8 mouse cellular contexts compared by ENCODE assay signal in genomic region chr2:173586118-173586968, GRCm38 (mm10). TPM values are rescaled to one million over a fixed set of nuclear protein-coding genes. Genes with fewer than 3 reads are reported as not detected.
DNase-seq lines count a peak whose midpoint lies in the region; ATAC-seq lines count a peak whose summit lies in the region.

No protein-coding gene starts in this region.

- peaks cover 6% of the 10 kb centered on the region; the same call in 1 of the 2 replicates for H3K4me1 ChIP-seq in embryonic facial prominence, embryonic 14.5 days (ENCODE audit: control insufficient read depth, insufficient read depth, low read length)
- H3K4me1 ChIP-seq in heart, embryonic 12.5 days (replicated peaks), result no peaks in the 10 kb centered on the region
- H3K4me1 ChIP-seq in kidney, embryonic 15.5 days, result peaks cover 20% of the 10 kb centered on the region
- peaks cover 14% of the 10 kb centered on the region for H3K4me1 ChIP-seq in neural tube, embryonic 13.5 days (replicated peaks)

- peak; percentile 85 to 88 for DNase-seq in B cell, adult 2 months
- DNase-seq in adrenal gland, postnatal 36 days, result peak; percentile 86 to 90
- DNase-seq in embryonic facial prominence, embryonic 14.5 days (ENCODE audit: low spot score), result peak; percentile 54
- peak; percentile 54 to 66 for DNase-seq in lung, adult 18-20 months
- DNase-seq in testis, postnatal 14 days (ENCODE audit: low spot score), result peak; percentile 80

- peak overlapping the region; percentile 45 for H3K4me3 ChIP-seq in embryonic facial prominence, embryonic 14.5 days (ENCODE audit: low read depth, low read length)
- H3K4me3 ChIP-seq in heart, embryonic 12.5 days, result peak overlapping the region; percentile 46
- H3K4me3 ChIP-seq in kidney, embryonic 15.5 days (replicated peaks), result peak overlapping the region; percentile 47
- peak overlapping the region; percentile 44 for H3K4me3 ChIP-seq in neural tube, embryonic 13.5 days

- peak; percentile 56; the same call in 1 of the 2 replicates for ATAC-seq in embryonic facial prominence, embryonic 14.5 days (ENCODE audit: low read depth)
- ATAC-seq in heart, embryonic 12.5 days (ENCODE audit: insufficient number of reproducible peaks, low FRiP score), result no peak
- 0 out of 2 replicates have a peak, but pooled peaks have one; percentile 54 for ATAC-seq in kidney, embryonic 15.5 days (replicated peaks; ENCODE audit: low FRiP score)
- ATAC-seq in neural tube, embryonic 13.5 days (ENCODE audit: low read depth), result no peak; the same call in 1 of the 2 replicates

- peaks cover 7% of the 10 kb centered on the region; the same call in 1 of the 2 replicates for H3K9me3 ChIP-seq in embryonic facial prominence, embryonic 14.5 days (ENCODE audit: control insufficient read depth, low read length)
- H3K9me3 ChIP-seq in heart, embryonic 12.5 days (replicated peaks), result 0 out of 2 replicates have a peak, but pooled peaks cover 5% of the 10 kb centered on the region
- no peaks in the 10 kb centered on the region for H3K9me3 ChIP-seq in kidney, embryonic 15.5 days (replicated peaks)
- H3K9me3 ChIP-seq in neural tube, embryonic 13.5 days, result no peaks in the 10 kb centered on the region; the same call in 1 of the 2 replicates

- peak overlapping the region; percentile 53 for H3K9ac ChIP-seq in embryonic facial prominence, embryonic 14.5 days (ENCODE audit: low read depth, low read length)
- peak overlapping the region; percentile 54 for H3K9ac ChIP-seq in heart, embryonic 12.5 days
- H3K9ac ChIP-seq in kidney, embryonic 15.5 days, result peak overlapping the region; percentile 35
- peak overlapping the region; percentile 70 for H3K9ac ChIP-seq in neural tube, embryonic 13.5 days

- H3K27ac ChIP-seq in embryonic facial prominence, embryonic 14.5 days (replicated peaks; ENCODE audit: low read depth, low read length), result peak overlapping the region; percentile 71
- no peak overlapping the region for H3K27ac ChIP-seq in heart, embryonic 12.5 days (ENCODE audit: poor library complexity, severe bottlenecking)
- no peak overlapping the region for H3K27ac ChIP-seq in kidney, embryonic 15.5 days
- H3K27ac ChIP-seq in neural tube, embryonic 13.5 days (replicated peaks), result peak overlapping the region; percentile 70

- peak overlapping the region; percentile 87 for H3K4me2 ChIP-seq in embryonic facial prominence, embryonic 14.5 days (ENCODE audit: low read depth, low read length)
- H3K4me2 ChIP-seq in heart, embryonic 12.5 days, result peak overlapping the region; percentile 81
- peak overlapping the region; percentile 83 for H3K4me2 ChIP-seq in kidney, embryonic 15.5 days
- H3K4me2 ChIP-seq in neural tube, embryonic 13.5 days, result peak overlapping the region; percentile 81

- 1% methylated on average over 68 of the region's 68 CpGs for WGBS in embryonic facial prominence, embryonic 14.5 days
- under 1% methylated on average over 68 of the region's 68 CpGs for WGBS in heart, embryonic 12.5 days
- under 1% methylated on average over 68 of the region's 68 CpGs for WGBS in kidney, embryonic 15.5 days
- WGBS in neural tube, embryonic 13.5 days, result under 1% methylated on average over 68 of the region's 68 CpGs

- peaks cover 32% of the 10 kb centered on the region for H3K27me3 ChIP-seq in embryonic facial prominence, embryonic 14.5 days (replicated peaks; ENCODE audit: control insufficient read depth, insufficient read depth, low read length)
- H3K27me3 ChIP-seq in heart, embryonic 12.5 days (replicated peaks), result peaks cover 23% of the 10 kb centered on the region
- peaks cover 37% of the 10 kb centered on the region for H3K27me3 ChIP-seq in kidney, embryonic 15.5 days
- peaks cover 16% of the 10 kb centered on the region for H3K27me3 ChIP-seq in neural tube, embryonic 13.5 days

- H3K36me3 ChIP-seq in embryonic facial prominence, embryonic 14.5 days (ENCODE audit: control insufficient read depth, insufficient read depth, low read length), result peaks cover 24% of the 10 kb centered on the region
- peaks cover 18% of the 10 kb centered on the region; the same call in 1 of the 2 replicates for H3K36me3 ChIP-seq in heart, embryonic 12.5 days
- H3K36me3 ChIP-seq in kidney, embryonic 15.5 days, result peaks cover 20% of the 10 kb centered on the region; the same call in 1 of the 2 replicates
- H3K36me3 ChIP-seq in neural tube, embryonic 13.5 days, result no peaks in the 10 kb centered on the region

RNA-seq across cellular contexts. Expression of gene Ankrd60, which starts 8.2 kb away (rescaled TPM):
- not detected for total RNA-seq in adrenal gland, postnatal 36 days (2021)
- polyA plus RNA-seq in embryonic facial prominence, embryonic 14.5 days (2014; fragmentation: Nextera tagmentation; extraction: Ambion mirVana), result not detected in 2 replicates
- not detected in 2 replicates for polyA plus RNA-seq in heart, embryonic 12.5 days (2016; fragmentation: Nextera tagmentation; extraction: Ambion mirVana)
- not detected in 2 replicates for polyA plus RNA-seq in kidney, embryonic 15.5 days (2015; fragmentation: Nextera tagmentation; extraction: Ambion mirVana)
- not detected in 2 replicates for polyA plus RNA-seq in neural tube, embryonic 13.5 days (2015; fragmentation: Nextera tagmentation; extraction: Ambion mirVana)

Comparison
In these comparisons a context has a peak if more than half of its experiments do, and no peak if none do; other contexts are left out.
1. ATAC-seq: peak in embryonic facial prominence, embryonic 14.5 days (single experiment) and kidney, embryonic 15.5 days (single experiment); none in heart, embryonic 12.5 days (single experiment) and neural tube, embryonic 13.5 days (single experiment).
2. H3K27ac ChIP-seq: peak in embryonic facial prominence, embryonic 14.5 days (single experiment) and neural tube, embryonic 13.5 days (single experiment); none in heart, embryonic 12.5 days (single experiment) and kidney, embryonic 15.5 days (single experiment).
3. Peak in every context shown above with its lines, with median percentiles within 50 percentile points of each other: DNase-seq, H3K4me2 ChIP-seq, H3K4me3 ChIP-seq and H3K9ac ChIP-seq.